Mouse (Mus musculus) heart, adult 2 months (tissue): ENCODE measurements around the gene Lmntd2. TPM values are rescaled to one million over a fixed set of nuclear protein-coding genes. Genes with fewer than 3 reads are reported as not detected.
"Not testable (repeated sequence)": the region's sequence is repeated elsewhere in the genome, so short reads cannot be mapped to it uniquely, and the experiment has no call there.

Experiments used
- DNase-seq, 2 experiments: peaks; one replicate each; pipeline ENCODE4 v3.0.0; 2021
- H3K27ac ChIP-seq: fragments of 200-600 bp; 2 replicates; pipeline ENCODE4 v1.8.1; 2022
- H3K27me3 ChIP-seq: fragments of 200-500 bp; 2 replicates; pipeline ENCODE4 v1.6.1; 2012; ENCODE audit warnings: mild to moderate bottlenecking, low read length, inconsistent platforms, mixed read lengths; ENCODE audit not compliant: control insufficient read depth, insufficient read depth
- H3K36me3 ChIP-seq: fragments of 200-500 bp; 2 replicates; pipeline ENCODE4 v1.6.1; 2012; ENCODE audit warnings: low read length, inconsistent platforms; ENCODE audit not compliant: control insufficient read depth, insufficient read depth
- H3K4me1 ChIP-seq: fragments of 200-500 bp; 2 replicates; pipeline ENCODE4 v1.6.1; 2011; ENCODE audit warnings: low read length; ENCODE audit not compliant: control insufficient read depth, insufficient read depth
- H3K4me3 ChIP-seq: fragments of 200-600 bp; 2 replicates; pipeline ENCODE4 v1.8.1; 2022
- H3K79me2 ChIP-seq: fragments of 200-500 bp; replicated peaks from 2 replicates; pipeline ENCODE4 v1.6.1; 2012; ENCODE audit warnings: mild to moderate bottlenecking, inconsistent platforms, low read length, moderate library complexity, mixed read lengths; ENCODE audit not compliant: control insufficient read depth, insufficient read depth
- H3K9ac ChIP-seq: fragments of 200-500 bp; 2 replicates; pipeline ENCODE4 v1.6.1; 2012; ENCODE audit warnings: low read depth, mild to moderate bottlenecking, control low read depth, inconsistent platforms, low read length, mixed read lengths
- CTCF ChIP-seq: fragments of 200-600 bp; IDR thresholded peaks from 2 replicates; pipeline ENCODE4 v1.8.1; 2022; ENCODE audit warnings: antibody characterized with exemption, mild to moderate bottlenecking, moderate library complexity
- EP300 ChIP-seq: fragments of 200-500 bp; IDR thresholded peaks from 2 replicates; pipeline ENCODE4 v1.6.1; 2011; ENCODE audit warnings: low read depth, low read length, control low read depth; ENCODE audit not compliant: insufficient read depth
- POLR2A ChIP-seq: fragments of 200-500 bp; IDR thresholded peaks from 2 replicates; pipeline ENCODE4 v1.6.1; 2011; ENCODE audit warnings: mild to moderate bottlenecking, low read depth, low read length, control low read depth; ENCODE audit not compliant: insufficient read depth
- WGBS: fragments of 180-500 bp; shearing (Covaris S2); methylation state at CpG from one replicate; pipeline ENCODE4 v1.1.7; 2018; 5-methylcytosine and 5-hydroxymethylcytosine counted together
- intact Hi-C: fragments of 180-260 bp; cut with DNase I; formaldehyde crosslinking; loops from one replicate; pipeline ENCODE4 v1.15.1; 2025
- long read RNA-seq: library from polyadenylated mRNA; stranded (forward); transcript quantifications from one replicate; pipeline ENCODE4 v2.0.0, GENCODE M21; 2021
- polyA plus RNA-seq: library from polyadenylated mRNA; depleted of rRNA; stranded (reverse); fragments of >200 nt; gene quantifications from 2 replicates; pipeline ENCODE4 v1.2.3, GENCODE M21; 2012; rRNA removed
- total RNA-seq, 2 experiments: library from RNA; stranded (reverse); gene quantifications; 2 replicates each; pipeline ENCODE4 v1.2.3; 2021

The Lmntd2 gene
- total RNA-seq (not detected), polyA plus RNA-seq (0.18 and 0.20 TPM in 2 replicates)
- long read RNA-seq, result 0 reads

DNA sequence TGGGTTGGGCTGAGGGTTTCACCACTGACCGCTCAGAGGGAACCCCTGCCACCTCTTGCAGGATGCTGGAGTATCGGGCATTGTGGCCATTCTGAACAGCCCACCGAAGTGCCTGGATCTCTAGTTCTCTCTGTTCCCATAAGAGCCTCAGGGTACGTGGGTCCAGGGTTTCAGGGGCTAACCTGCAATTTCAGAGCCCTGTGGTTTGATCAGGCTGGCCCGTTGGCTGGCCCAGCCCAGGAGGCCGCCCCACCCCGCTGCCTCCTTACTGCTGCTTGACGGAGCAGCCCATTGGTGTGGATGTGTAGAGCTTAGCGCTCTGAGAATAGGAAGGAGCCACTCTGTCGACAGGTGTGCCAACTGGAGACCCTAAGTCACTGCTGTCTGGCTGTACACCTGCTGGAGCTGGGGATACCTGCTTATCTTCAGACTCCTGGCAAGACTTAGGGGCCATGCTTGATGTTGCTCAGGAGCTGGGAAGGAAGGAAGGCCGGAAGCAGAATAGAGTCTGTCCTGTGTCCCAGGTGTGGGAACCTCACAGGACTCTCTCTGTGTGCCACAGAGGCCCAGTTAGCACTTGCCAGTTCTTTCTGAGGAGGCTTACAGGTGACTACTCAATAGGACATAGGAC is at the start of gene Lmntd2:
Gene Lmntd2 (minus strand): TSS at position 476 of the 631 bp plus-strand sequence.
- no peak for DNase-seq
- H3K79me2 ChIP-seq, result no peaks in the 10 kb centered on the region
- no peak within 1 kb of the TSS for H3K9ac ChIP-seq
- H3K27ac ChIP-seq, result no peak within 1 kb of the TSS
- H3K36me3 ChIP-seq, result no peaks in the 10 kb centered on the region
- H3K4me1 ChIP-seq, result peaks cover 2% of the 10 kb centered on the region; the same call in 1 of the 2 replicates
- no peak for TF ChIP-seq POLR2A
- TF ChIP-seq CTCF, result no peak
- no peak for TF ChIP-seq EP300
- no peak within 1 kb of the TSS for H3K4me3 ChIP-seq
- H3K27me3 ChIP-seq, result no peaks in the 10 kb centered on the region
- 90% methylated on average over 11 of the region's 11 CpGs for WGBS
- intact Hi-C loops, result no loop called here

DNA sequence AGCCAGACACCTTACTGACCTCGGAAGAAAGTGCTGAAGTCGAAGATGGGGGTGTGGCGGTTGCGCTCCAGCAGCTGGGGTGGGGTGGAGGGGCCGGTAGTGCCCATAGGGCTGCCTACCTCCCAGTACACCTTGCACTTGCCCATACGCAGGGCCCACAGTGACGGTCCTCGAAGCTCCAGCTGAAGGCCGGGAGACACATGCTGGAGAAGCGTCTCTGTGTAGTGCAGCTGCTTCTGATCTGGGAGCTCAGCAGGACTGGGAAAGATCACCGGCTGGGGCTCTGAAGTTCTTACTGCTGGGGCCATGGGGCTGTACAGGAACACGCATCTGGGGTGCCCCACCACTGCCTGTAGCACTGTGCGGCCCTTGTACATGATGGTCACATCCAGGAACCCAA is 49.8 kb upstream of the Lmntd2 start:
- Histone ChIP-seq H3K9ac (no peak overlapping the region), H3K36me3 (no peaks in the 10 kb centered on the region), H3K27ac (no peak overlapping the region), H3K79me2 (no peaks in the 10 kb centered on the region), H3K27me3 (no peaks in the 10 kb centered on the region), H3K4me1 (peaks cover 5% of the 10 kb centered on the region), H3K4me3 (no peak overlapping the region)
- no peak for TF ChIP-seq POLR2A
- TF ChIP-seq CTCF, result no peak
- no peak for TF ChIP-seq EP300
- WGBS, result 83% methylated on average over 13 of the region's 13 CpGs
- intact Hi-C loops, result no loop called here
- no peak for DNase-seq

DNA sequence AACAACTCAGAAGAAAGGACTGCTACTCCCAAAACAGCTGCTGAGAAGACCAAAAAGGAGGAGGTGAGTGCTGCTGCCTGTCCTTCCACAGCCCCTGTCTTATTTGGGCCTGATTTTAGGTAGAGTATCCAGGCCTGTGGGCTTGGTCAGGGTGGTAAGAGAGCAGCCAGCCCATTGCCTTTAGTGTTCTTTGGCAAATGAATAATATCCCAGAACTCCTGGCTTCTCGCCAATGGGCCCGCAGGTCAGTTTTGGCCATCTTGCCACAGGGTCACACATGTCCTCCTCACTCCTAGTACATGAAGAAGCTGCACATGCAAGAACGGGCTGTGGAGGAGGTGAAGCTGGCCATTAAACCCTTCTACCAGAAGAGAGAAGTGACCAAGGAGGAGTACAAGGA is 47.6 kb upstream of the Lmntd2 start:
- H3K4me1 ChIP-seq, result peaks cover 3% of the 10 kb centered on the region
- H3K27ac ChIP-seq, result no peak overlapping the region
- intact Hi-C loops, result no loop called here
- no peak for DNase-seq
- H3K79me2 ChIP-seq, result no peaks in the 10 kb centered on the region
- no peak overlapping the region for H3K4me3 ChIP-seq
- TF ChIP-seq EP300 (no peak), POLR2A (no peak), CTCF (no peak)
- no peaks in the 10 kb centered on the region for H3K36me3 ChIP-seq
- WGBS, result 69% methylated on average over 3 of the region's 3 CpGs
- no peak overlapping the region for H3K9ac ChIP-seq
- no peaks in the 10 kb centered on the region for H3K27me3 ChIP-seq

DNA sequence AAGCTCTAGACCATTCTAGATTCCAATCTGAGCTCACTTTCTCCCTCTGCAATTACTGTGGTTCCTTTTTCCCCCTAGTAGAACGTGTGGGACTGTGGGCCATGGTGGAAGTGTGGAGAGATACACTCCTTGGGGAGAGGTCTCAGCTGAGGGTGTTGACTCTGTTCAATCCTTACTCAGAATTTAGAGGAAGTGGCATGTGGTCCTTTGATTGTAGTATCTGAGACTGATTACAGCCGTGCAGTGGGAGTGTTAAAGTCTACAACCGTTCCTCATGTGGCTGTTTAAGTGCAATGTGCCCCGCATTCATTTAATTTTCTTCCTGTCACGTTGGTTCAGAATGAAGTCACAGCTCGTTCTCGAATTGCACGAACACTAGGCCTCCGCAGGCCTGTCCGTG is 42.3 kb upstream of the Lmntd2 start:
- no peak overlapping the region for H3K4me3 ChIP-seq
- no peak overlapping the region for H3K27ac ChIP-seq
- TF ChIP-seq EP300, result no peak
- no peak for TF ChIP-seq CTCF
- TF ChIP-seq POLR2A, result no peak
- WGBS, result 81% methylated on average over 10 of the region's 10 CpGs
- H3K79me2 ChIP-seq, result no peaks in the 10 kb centered on the region
- intact Hi-C loops, result no loop called here
- H3K36me3 ChIP-seq, result no peaks in the 10 kb centered on the region; the same call in 1 of the 2 replicates
- no peak overlapping the region for H3K9ac ChIP-seq
- H3K27me3 ChIP-seq, result no peaks in the 10 kb centered on the region
- DNase-seq, result no peak
- no peaks in the 10 kb centered on the region for H3K4me1 ChIP-seq

DNA sequence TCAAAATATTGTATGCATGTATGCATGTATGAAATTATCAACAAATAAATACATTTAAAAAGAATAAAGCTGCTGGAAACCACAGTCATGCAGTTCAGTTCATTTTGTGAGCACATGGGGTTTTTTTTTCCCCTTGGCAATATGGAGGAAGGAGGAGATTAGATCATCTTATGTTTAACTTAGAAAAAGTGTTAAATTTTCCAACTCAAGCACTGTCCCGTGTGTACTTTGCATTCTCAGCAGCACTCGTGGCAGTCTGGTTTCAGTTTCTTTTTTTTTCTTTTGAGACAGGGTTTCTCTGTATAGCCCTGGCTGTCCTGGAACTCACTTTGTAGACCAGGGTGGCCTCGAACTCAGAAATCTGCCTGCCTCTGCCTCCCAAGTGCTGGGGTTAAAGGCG is 36.6 kb upstream of the Lmntd2 start:
- H3K27ac ChIP-seq, H3K4me1 ChIP-seq, H3K36me3 ChIP-seq, H3K9ac ChIP-seq, DNase-seq, H3K79me2 ChIP-seq, intact Hi-C loops, H3K4me3 ChIP-seq, H3K27me3 ChIP-seq: not testable (repeated sequence)
- WGBS, result 77% methylated on average over 4 of the region's 4 CpGs

DNA sequence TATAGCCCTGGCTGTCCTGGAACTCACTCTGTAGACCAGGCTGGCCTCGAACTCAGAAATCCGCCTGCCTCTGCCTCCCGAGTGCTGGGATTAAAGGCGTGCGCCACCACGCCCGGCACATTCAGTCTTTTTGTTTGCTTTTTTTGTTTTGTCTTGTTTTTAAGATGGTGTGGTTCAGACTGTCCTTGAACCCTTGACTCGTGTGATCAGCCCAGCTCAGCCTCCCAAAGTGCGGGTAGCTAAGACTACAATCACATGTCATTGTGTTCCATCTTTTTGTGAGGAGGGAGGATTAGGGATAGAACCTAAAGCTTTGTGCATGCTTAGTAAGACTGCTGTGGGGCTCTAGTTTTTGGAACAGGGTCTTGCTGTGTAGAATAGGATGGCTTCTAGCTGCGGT is 17.7 kb upstream of the Lmntd2 start:
- Histone ChIP-seq H3K4me3 (no peak overlapping the region), H3K36me3 (peaks cover 6% of the 10 kb centered on the region), H3K27me3 (no peaks in the 10 kb centered on the region), H3K4me1 (peaks cover 9% of the 10 kb centered on the region), H3K79me2 (peaks cover 8% of the 10 kb centered on the region), H3K27ac (no peak overlapping the region), H3K9ac (no peak overlapping the region)
- TF ChIP-seq CTCF, result no peak
- DNase-seq, result no peak
- WGBS, result 89% methylated on average over 10 of the region's 10 CpGs
- intact Hi-C loops, result no loop called here
